Mouse (Mus musculus): ENCODE measurements at regions not wholly inside any gene's neighbourhood (a gene's known extent, or its start where the extent isn't known, plus 50 kb on each side); places are given as distances from the start of the nearest gene placed in this dataset.
A peak's percentile ranks its signal among the peaks of the same experiment; 100 is the strongest.

GRCm38 (mm10) chr11:20462076-20462475 is 81.0 kb upstream of the Sertad2 start:
- no peak for DNase-seq (ENCODE audit: low spot score)

DNA sequence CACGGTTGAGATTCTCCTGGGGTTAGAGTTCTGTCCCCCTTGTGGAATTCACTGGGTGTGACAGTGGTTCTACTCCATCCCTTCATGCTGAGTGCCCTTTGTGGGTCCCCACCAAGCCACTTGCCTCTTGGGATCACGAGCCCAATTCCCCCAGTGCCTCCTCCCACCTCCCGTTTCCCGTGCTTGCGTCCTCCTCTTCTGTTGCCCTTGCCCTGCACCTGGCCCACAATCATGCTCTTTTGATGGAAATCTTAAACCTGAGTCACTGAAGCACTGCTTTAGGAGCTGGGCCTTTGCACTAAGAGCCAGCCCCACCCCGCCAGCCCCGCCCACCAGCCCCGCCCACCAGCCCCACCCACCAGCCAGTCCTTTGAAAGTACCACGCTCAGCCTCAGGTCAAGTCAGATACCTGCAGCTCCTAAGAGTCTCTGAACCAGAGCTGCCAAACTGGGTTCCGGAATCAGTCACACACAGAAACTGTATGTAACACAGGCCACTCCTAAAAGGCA is 79.8 kb upstream of the Sertad2 start:
- DNase-seq (ENCODE audit: low spot score), result no peak

GRCm38 (mm10) chr11:20464564-20464963 is 78.5 kb upstream of the Sertad2 start:
- DNase-seq (ENCODE audit: low spot score), result no peak

- no peak for DNase-seq (ENCODE audit: low spot score)
Measured at GRCm38 (mm10) chr11:20466591-20466990, 76.5 kb upstream of the Sertad2 start.

DNA sequence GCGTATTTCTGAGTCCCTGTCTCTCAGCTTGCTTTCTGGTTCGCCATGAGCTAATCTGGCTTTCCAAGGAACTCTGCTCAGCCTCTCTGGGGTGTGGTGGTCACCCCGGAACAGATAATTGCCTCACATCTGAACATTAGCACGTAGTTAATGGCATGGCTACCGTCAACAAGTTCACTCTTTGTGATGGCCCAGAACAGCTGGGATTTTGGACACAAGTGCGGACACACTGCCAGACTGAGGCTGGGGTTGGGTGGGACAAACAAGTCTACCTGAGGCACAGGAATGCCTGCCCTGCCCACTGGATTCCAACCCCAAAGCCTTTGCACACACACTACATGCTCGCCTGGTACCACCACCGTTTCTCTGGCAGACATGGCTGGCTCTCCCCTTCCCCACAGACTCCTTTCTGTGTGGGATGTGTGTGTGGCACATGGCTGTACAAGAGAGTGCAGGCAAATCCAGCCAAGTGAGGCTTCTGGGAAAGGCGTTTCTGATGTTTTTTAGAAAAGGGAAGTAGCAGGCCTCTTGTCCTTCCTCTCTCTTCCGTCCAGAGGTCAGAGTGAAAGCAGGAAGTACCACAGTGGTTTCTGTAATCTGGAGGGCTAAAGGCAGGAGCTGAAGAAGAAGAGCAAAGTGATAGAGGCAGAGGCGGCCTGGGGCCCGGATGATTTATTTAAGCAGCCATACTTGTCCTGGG is 74.6 kb upstream of the Sertad2 start:
- DNase-seq (ENCODE audit: low spot score), result no peak

- no peak for DNase-seq (ENCODE audit: low spot score)
Measured at GRCm38 (mm10) chr11:20469368-20469767, 73.7 kb upstream of the Sertad2 start.

DNA sequence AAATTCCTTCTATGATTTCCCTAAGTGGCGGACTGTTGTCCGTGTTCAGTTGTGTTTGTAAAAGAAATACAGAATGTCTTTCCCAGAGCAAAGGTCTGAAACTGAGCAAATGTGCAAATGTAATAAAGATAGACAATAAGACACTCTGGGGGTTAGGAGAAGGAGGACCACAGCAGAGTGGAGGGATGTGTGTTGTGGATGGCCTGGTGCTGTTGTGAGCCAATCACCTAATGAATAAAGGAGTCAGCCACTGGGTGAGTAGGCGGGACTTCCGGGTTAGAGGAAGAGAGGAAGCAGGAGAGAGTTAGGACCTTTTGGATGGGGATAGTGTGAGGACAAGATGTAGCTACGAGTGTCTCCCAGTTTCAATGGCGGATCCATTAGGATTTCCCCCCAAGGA is 72.7 kb upstream of the Sertad2 start:
- no peak for DNase-seq (ENCODE audit: low spot score)

GRCm38 (mm10) chr11:20472336-20472735 is 70.7 kb upstream of the Sertad2 start:
- DNase-seq (ENCODE audit: low spot score), result no peak

DNA sequence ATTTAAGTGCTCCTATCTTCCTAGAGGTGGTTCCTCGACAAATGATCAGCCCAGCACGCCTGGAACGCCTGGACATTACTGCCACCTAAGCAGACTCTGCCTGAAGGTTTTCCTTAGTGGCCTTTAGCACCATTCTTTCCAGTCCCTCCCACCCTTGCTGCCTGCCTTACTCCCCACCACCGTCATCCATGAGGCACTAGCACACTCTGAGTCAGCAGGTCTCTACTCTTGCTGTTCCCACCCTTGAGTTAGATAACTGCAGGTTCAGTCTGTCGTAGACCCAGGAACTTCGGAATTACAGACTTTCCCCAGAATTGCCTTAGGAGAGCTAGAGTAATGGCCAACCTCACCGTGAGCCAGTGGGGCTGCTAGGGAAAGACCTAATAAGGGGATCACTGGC is 67.4 kb upstream of the Sertad2 start:
- DNase-seq (ENCODE audit: low spot score), result no peak

DNA sequence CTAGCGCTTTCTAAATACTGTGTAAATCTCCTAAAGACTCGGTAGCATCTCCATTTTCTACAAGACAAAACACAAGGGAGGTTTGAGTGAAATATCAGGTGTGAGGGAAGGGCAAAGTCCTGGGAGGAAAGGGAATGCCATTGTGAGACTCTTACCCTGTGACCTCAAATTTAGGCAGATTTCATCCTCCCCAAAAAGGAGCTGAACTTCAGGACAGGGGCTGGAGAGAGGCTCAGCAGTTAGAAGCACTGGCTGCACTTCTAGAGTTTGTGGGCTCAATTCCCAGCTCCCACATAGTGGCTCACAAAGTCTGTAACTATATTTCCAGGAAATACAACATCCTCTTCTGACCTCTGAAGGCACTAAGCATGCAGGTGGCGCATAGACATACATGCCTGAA is 66.6 kb upstream of the Sertad2 start:
- no peak for DNase-seq (ENCODE audit: low spot score)

DNA sequence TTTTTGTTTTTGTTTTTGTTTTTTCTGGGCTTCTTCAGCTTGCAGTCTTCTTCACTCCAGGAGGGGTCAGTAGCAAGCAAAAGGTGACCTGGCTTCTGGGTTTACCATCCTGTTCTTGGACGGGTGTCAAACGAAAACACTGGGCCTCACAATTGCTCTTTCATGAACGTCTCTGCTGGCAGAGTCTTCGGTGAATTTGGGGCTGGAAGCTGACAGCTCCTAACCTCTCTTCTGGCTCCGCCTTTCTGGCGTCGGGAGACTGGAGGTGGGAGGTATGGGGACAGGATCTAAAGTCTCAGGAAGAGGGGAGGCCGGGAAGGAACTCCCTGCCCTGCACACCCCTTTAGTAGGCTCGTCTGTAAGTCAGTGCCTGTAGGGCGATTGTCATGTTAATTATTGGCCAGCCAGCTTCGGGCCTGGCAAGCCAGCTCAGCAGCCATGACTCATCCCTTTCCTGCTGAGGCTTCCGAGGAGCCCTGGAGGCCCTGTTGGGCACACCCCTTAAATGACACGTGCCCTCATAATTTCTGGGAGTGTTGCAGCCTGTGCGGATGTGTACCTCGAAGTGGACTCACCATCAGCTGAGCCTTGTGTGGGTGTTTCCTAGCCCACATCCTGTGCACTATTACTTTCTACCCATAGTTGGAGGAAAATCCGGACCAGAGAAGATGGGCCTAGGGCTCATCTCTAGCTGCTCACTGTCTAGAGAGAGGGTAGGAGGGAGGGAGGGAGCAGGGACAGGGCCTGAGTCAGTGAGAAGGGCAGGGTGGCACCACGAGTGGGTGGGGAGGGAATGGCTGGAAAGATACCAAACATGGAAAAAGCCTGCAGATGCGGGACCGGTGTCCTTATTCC is 65.6 kb upstream of the Sertad2 start:
- DNase-seq (ENCODE audit: low spot score), result peak; percentile 27

DNA sequence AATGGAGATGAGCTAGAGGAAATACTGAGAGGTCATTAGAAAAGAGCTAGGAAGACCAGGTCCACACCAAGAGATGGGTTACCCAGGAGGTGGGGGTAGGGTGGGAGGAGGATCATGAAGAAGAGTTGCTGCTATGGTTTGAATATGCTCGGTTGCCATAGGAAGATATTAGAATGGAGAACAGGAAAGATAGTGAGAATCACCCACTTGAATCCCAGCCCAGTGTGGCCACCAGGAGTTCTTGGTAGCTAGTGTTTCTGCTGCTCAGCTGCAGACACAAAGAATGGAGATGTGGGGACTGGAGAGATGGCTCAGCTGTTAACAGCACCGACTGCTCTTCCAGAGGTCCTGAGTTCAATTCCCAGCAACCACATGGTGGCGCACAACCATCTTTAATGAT is 62.4 kb upstream of the Sertad2 start:
- no peak for DNase-seq (ENCODE audit: low spot score)

GRCm38 (mm10) chr11:20485371-20485770 is 57.7 kb upstream of the Sertad2 start:
- DNase-seq (ENCODE audit: low spot score), result no peak

All from left cerebral cortex, adult 11 months (tissue).